9 mouse cellular contexts compared by ENCODE assay signal in genomic region chr13:15714726-15715437, GRCm38 (mm10).
DNase-seq lines count a peak whose midpoint lies in the region; ATAC-seq lines count a peak whose summit lies in the region.
"Had no signal": no experiment of that assay in that cellular context is flagged by ENCODE, and none has a peak within 500 bp of the region (broad histone marks: within the 10 kb centered on the region; RNA-seq: fewer than 3 reads in every experiment).

No protein-coding gene starts in this region.

- ATAC-seq in frontal cortex, adult (ENCODE audit: low TSS enrichment) = peak; percentile 98
- peak; percentile 62; the same call in 1 of the 2 replicates for ATAC-seq in kidney, embryonic 15.5 days (replicated peaks; ENCODE audit: low FRiP score)
- ATAC-seq in limb, embryonic 15.5 days (ENCODE audit: insufficient number of reproducible peaks, low FRiP score, low TSS enrichment, low read depth) = no peak
- peak; percentile 79 for ATAC-seq in neural tube, embryonic 14.5 days (ENCODE audit: low read depth)

- no peaks in the 10 kb centered on the region for H3K27me3 ChIP-seq in heart, embryonic 10.5 days (ENCODE audit: insufficient read depth, poor library complexity, severe bottlenecking)
- H3K27me3 ChIP-seq in kidney, embryonic 15.5 days = no peaks in the 10 kb centered on the region
- no peaks in the 10 kb centered on the region for H3K27me3 ChIP-seq in limb, embryonic 15.5 days
- H3K27me3 ChIP-seq in neural tube, embryonic 14.5 days (ENCODE audit: control insufficient read depth, insufficient read depth, low read length) = no peaks in the 10 kb centered on the region
- H3K27me3 ChIP-seq: liver, embryonic 15.5 days had no signal

- DNase-seq in heart, postnatal 10 days = peak; percentile 64 to 69
- DNase-seq in heart, embryonic 10.5 days (ENCODE audit: low spot score) = no peak
- peak; percentile 27 to 54 for DNase-seq in adrenal gland, postnatal 36 days
- DNase-seq in thymus, adult 18-20 months = no peak

- H3K27ac ChIP-seq in heart, embryonic 10.5 days = no peak overlapping the region
- no peak overlapping the region for H3K27ac ChIP-seq in kidney, embryonic 15.5 days
- peak overlapping the region; percentile 38; the same call in 1 of the 2 replicates for H3K27ac ChIP-seq in limb, embryonic 15.5 days
- no peak overlapping the region for H3K27ac ChIP-seq in neural tube, embryonic 14.5 days (ENCODE audit: low read depth, low read length)
- H3K27ac ChIP-seq: liver, embryonic 15.5 days had no signal

- no peaks in the 10 kb centered on the region for H3K4me1 ChIP-seq in heart, embryonic 10.5 days
- no peaks in the 10 kb centered on the region for H3K4me1 ChIP-seq in kidney, embryonic 15.5 days
- peaks cover 6% of the 10 kb centered on the region for H3K4me1 ChIP-seq in limb, embryonic 15.5 days
- H3K4me1 ChIP-seq in neural tube, embryonic 14.5 days (ENCODE audit: control insufficient read depth, insufficient read depth, low read length) = no peaks in the 10 kb centered on the region
- H3K4me1 ChIP-seq: liver, embryonic 15.5 days had no signal

- WGBS in heart, embryonic 10.5 days = 64% methylated on average over 8 of the region's 8 CpGs
- 54% methylated on average over 8 of the region's 8 CpGs for WGBS in kidney, embryonic 15.5 days
- WGBS in limb, embryonic 15.5 days = 37% methylated on average over 8 of the region's 8 CpGs
- WGBS in neural tube, embryonic 14.5 days = 13% methylated on average over 8 of the region's 8 CpGs

- H3K9ac ChIP-seq in kidney, embryonic 15.5 days = no peak overlapping the region
- no peak overlapping the region for H3K9ac ChIP-seq in limb, embryonic 15.5 days
- H3K9ac ChIP-seq in neural tube, embryonic 14.5 days (replicated peaks; ENCODE audit: low read depth, low read length) = no peak overlapping the region
- H3K9ac ChIP-seq: liver, embryonic 15.5 days had no signal

- H3K4me3 ChIP-seq in heart, embryonic 10.5 days = no peak overlapping the region
- no peak overlapping the region for H3K4me3 ChIP-seq in kidney, embryonic 15.5 days (replicated peaks)
- no peak overlapping the region for H3K4me3 ChIP-seq in limb, embryonic 15.5 days
- H3K4me3 ChIP-seq in neural tube, embryonic 14.5 days (ENCODE audit: low read depth, low read length) = no peak overlapping the region
- H3K4me3 ChIP-seq: liver, embryonic 15.5 days had no signal

- intact Hi-C loops in heart, postnatal 10 days (cut with DNase I) = loop anchor here (5.0 kb wide), 1 partner anchor 153 kb away; no protein-coding TSS in a partner anchor

- H3K9me3 ChIP-seq in heart, embryonic 10.5 days = no peaks in the 10 kb centered on the region
- H3K9me3 ChIP-seq in kidney, embryonic 15.5 days (replicated peaks) = no peaks in the 10 kb centered on the region
- no peaks in the 10 kb centered on the region for H3K9me3 ChIP-seq in limb, embryonic 15.5 days
- H3K9me3 ChIP-seq in neural tube, embryonic 14.5 days (ENCODE audit: control insufficient read depth, low read length) = no peaks in the 10 kb centered on the region
- H3K9me3 ChIP-seq: liver, embryonic 15.5 days had no signal

- no peak overlapping the region for H3K4me2 ChIP-seq in kidney, embryonic 15.5 days
- H3K4me2 ChIP-seq in limb, embryonic 15.5 days = no peak overlapping the region
- H3K4me2 ChIP-seq in neural tube, embryonic 14.5 days (ENCODE audit: low read depth, low read length) = no peak overlapping the region
- H3K4me2 ChIP-seq: liver, embryonic 15.5 days had no signal

- H3K36me3 ChIP-seq in heart, embryonic 10.5 days = peaks cover under 1% of the 10 kb centered on the region; the same call in 1 of the 2 replicates
- H3K36me3 ChIP-seq in kidney, embryonic 15.5 days = peaks cover 14% of the 10 kb centered on the region
- peaks cover 30% of the 10 kb centered on the region for H3K36me3 ChIP-seq in limb, embryonic 15.5 days
- H3K36me3 ChIP-seq in neural tube, embryonic 14.5 days (ENCODE audit: control insufficient read depth, insufficient read depth, low read length) = no peaks in the 10 kb centered on the region
- H3K36me3 ChIP-seq: liver, embryonic 15.5 days had no signal

Comparison
In these comparisons a context has a peak if more than half of its experiments do, and no peak if none do; other contexts are left out.
1. DNase-seq: peak in heart, postnatal 10 days (2 of 2) and adrenal gland, postnatal 36 days (2 of 2); none in heart, embryonic 10.5 days (single experiment) and thymus, adult 18-20 months (0 of 2).